Mouse (Mus musculus) CH12.LX (cell line): ENCODE measurements around the gene Tmem151b. TPM values are rescaled to one million over a fixed set of nuclear protein-coding genes. Genes with fewer than 3 reads are reported as not detected.

Experiments
- DNase-seq: peaks from one replicate; pipeline ENCODE4 v3.0.0-alpha.2; 2013; ENCODE audit errors: extremely low read depth
- H3K27ac ChIP-seq: 2 replicates; pipeline ENCODE4 v1.5.1; 2012; ENCODE audit warnings: low read depth, mild to moderate bottlenecking, control low read depth, moderate library complexity; ENCODE audit not compliant: insufficient read depth
- H3K27me3 ChIP-seq: replicated peaks from 2 replicates; pipeline ENCODE3; 2012; ENCODE audit warnings: inconsistent platforms
- H3K36me3 ChIP-seq, 2 experiments: replicated peaks in 1 of 2; 2 replicates each; pipeline versions ENCODE3 to v1.6.1; 2012; ENCODE audit warnings: inconsistent platforms in 1 of 2, low read length in 1 of 2, mild to moderate bottlenecking in 1 of 2, mixed read lengths in 1 of 2, moderate library complexity in 1 of 2; ENCODE audit not compliant: control insufficient read depth in 1 of 2, insufficient read depth in 1 of 2
- H3K4me1 ChIP-seq, 2 experiments: 2 replicates each; pipeline ENCODE4 v1.6.1; 2012; ENCODE audit warnings: inconsistent platforms in 1 of 2, moderate library complexity in 1 of 2; ENCODE audit not compliant: insufficient read depth in 2 of 2, control insufficient read depth in 1 of 2
- H3K4me2 ChIP-seq: 2 replicates; pipeline ENCODE4 v1.6.1; 2012; ENCODE audit warnings: low read depth, mild to moderate bottlenecking, control low read depth; ENCODE audit not compliant: poor library complexity, insufficient read depth, severe bottlenecking
- H3K4me3 ChIP-seq, 3 experiments: fragments of 150-350 bp in 1 of 3; sonication (generic) in 1 of 3; replicated peaks in 1 of 3; 2 replicates each; pipeline versions ENCODE3 to v1.5.1; 2011 to 2012; ENCODE audit warnings: low read depth in 2 of 3, low read length in 2 of 3, mild to moderate bottlenecking in 2 of 3, moderate library complexity in 2 of 3, control low read depth in 1 of 3, improper control_type of control experiment in 1 of 3, inconsistent platforms in 1 of 3, mixed read lengths in 1 of 3; ENCODE audit not compliant: poor library complexity in 1 of 3
- H3K79me2 ChIP-seq: replicated peaks from 2 replicates; pipeline ENCODE4 v1.6.1; 2012; ENCODE audit warnings: mild to moderate bottlenecking, moderate library complexity; ENCODE audit not compliant: control insufficient read depth, poor library complexity, insufficient read depth, severe bottlenecking; ENCODE audit errors: extremely low read depth
- H3K9ac ChIP-seq: 2 replicates; pipeline ENCODE4 v1.6.1; 2012; ENCODE audit warnings: low read depth, mild to moderate bottlenecking, control low read depth, moderate library complexity; ENCODE audit not compliant: insufficient read depth
- H3K9me3 ChIP-seq: replicated peaks from 2 replicates; pipeline ENCODE3; 2012; ENCODE audit warnings: low read length, inconsistent platforms, mixed read lengths
- CTCF ChIP-seq, 2 experiments: IDR thresholded peaks in 1 of 2; conservative IDR thresholded peaks in 1 of 2; 2 replicates each; pipeline ENCODE4 v1.5.1; 2011 to 2012; ENCODE audit warnings: low read depth in 2 of 2, low read length in 2 of 2, improper control_type of control experiment in 1 of 2, inconsistent platforms in 1 of 2, mild to moderate bottlenecking in 1 of 2, moderate library complexity in 1 of 2
- E2F4 ChIP-seq: IDR thresholded peaks from 2 replicates; pipeline ENCODE4 v1.6.1; 2011; ENCODE audit warnings: low read depth, low read length, improper control_type of control experiment; ENCODE audit not compliant: insufficient replicate concordance
- ELF1 ChIP-seq: IDR thresholded peaks from 2 replicates; pipeline ENCODE4 v1.6.1; 2014; ENCODE audit warnings: low read depth, mild to moderate bottlenecking, inconsistent platforms, low read length, improper control_type of control experiment
- ETS1 ChIP-seq: conservative IDR thresholded peaks from 2 replicates; pipeline ENCODE4 v1.6.1; 2012; ENCODE audit warnings: low read depth, mild to moderate bottlenecking, inconsistent platforms, low read length, improper control_type of control experiment, moderate library complexity
- IRF4 ChIP-seq: IDR thresholded peaks from 2 replicates; pipeline ENCODE4 v1.6.1; 2014; ENCODE audit warnings: low read depth, mild to moderate bottlenecking, inconsistent platforms, low read length, improper control_type of control experiment
- JUND ChIP-seq: conservative IDR thresholded peaks from 2 replicates; pipeline ENCODE4 v1.6.1; 2011; ENCODE audit warnings: low read depth, low read length, improper control_type of control experiment
- MAFK ChIP-seq: IDR thresholded peaks from 2 replicates; pipeline ENCODE4 v1.6.1; 2011; ENCODE audit warnings: low read length, improper control_type of control experiment; ENCODE audit not compliant: insufficient replicate concordance
- NELFE ChIP-seq: IDR thresholded peaks from 2 replicates; pipeline ENCODE4 v1.6.1; 2011; ENCODE audit warnings: low read depth, low read length, improper control_type of control experiment
- PAX5 ChIP-seq: IDR thresholded peaks from 2 replicates; pipeline ENCODE4 v1.6.1; 2012; ENCODE audit warnings: low read length, inconsistent platforms, mixed read lengths
- POLR2AphosphoS2 ChIP-seq: IDR thresholded peaks from 2 replicates; pipeline ENCODE4 v1.6.1; 2011; ENCODE audit warnings: low read depth, low read length, improper control_type of control experiment
- RAD21 ChIP-seq: IDR thresholded peaks from 2 replicates; pipeline ENCODE4 v1.6.1; 2011; ENCODE audit warnings: low read depth, mild to moderate bottlenecking, low read length, improper control_type of control experiment, moderate library complexity
- RCOR1 ChIP-seq: conservative IDR thresholded peaks from 2 replicates; pipeline ENCODE4 v1.6.1; 2012; ENCODE audit warnings: low read depth, mild to moderate bottlenecking, inconsistent platforms, low read length, improper control_type of control experiment
- SMC3 ChIP-seq: IDR thresholded peaks from 2 replicates; pipeline ENCODE4 v1.6.1; 2011; ENCODE audit warnings: low read depth, low read length, improper control_type of control experiment
- UBTF ChIP-seq: IDR thresholded peaks from 2 replicates; pipeline ENCODE4 v1.6.1; 2012; ENCODE audit warnings: low read depth, mild to moderate bottlenecking, inconsistent platforms, low read length, improper control_type of control experiment, moderate library complexity
- USF1 ChIP-seq: IDR thresholded peaks from 2 replicates; pipeline ENCODE4 v1.6.1; 2014; ENCODE audit warnings: low read depth, mild to moderate bottlenecking, inconsistent platforms, low read length, improper control_type of control experiment
- ZNF384 ChIP-seq: IDR thresholded peaks from 2 replicates; pipeline ENCODE4 v1.6.1; 2012; ENCODE audit warnings: low read depth, low read length, improper control_type of control experiment, inconsistent platforms
- dilution Hi-C: fragments of 300-500 bp; cut with MboI; formaldehyde crosslinking; loops from 2 replicates; pipeline ENCODE4 v1.14.3; 2020; ENCODE audit warnings: low sequenced_read_pairs; ENCODE audit not compliant: extremely low pct_unique_long_range_greater_than_20kb, extremely low pct_ligation_motif_present
- in situ Hi-C: fragments of 300-500 bp; cut with MboI; formaldehyde crosslinking; loops from 3 replicates; pipeline ENCODE4 v1.14.3; 2019; ENCODE audit warnings: low sequenced_read_pairs, low pct_ligation_motif_present, low pct_unique_long_range_greater_than_20kb, mixed read lengths
- polyA plus RNA-seq: library from polyadenylated mRNA; unstranded; fragments of >175 nt; gene quantifications from 2 replicates; pipeline ENCODE4 v1.2.1, GENCODE M21; 2012; ENCODE audit warnings: low read depth; ENCODE audit not compliant: insufficient read length
- total RNA-seq, 2 experiments: library from RNA; depleted of rRNA; stranded (reverse); fragments of 300-350 nt in 1 of 2; fragments of >200 nt in 1 of 2; gene quantifications; 2 replicates each; pipeline ENCODE4 v1.2.3; 2012 to 2014

Gene Tmem151b
- total and polyA plus RNA-seq, 3 experiments, result 0.12 to 0.53 (median 0.42) TPM

- TF ChIP-seq NELFE (peak; percentile 72; the same call in 1 of the 2 replicates), ETS1 (no peak), CTCF (conservative IDR thresholded peaks at IDR 0.05 in 1 of 2, IDR thresholded peaks at IDR 0.05 in 1 of 2; ENCODE audit: low read depth in 2 of 2, low read length in 2 of 2) (peak; percentile 26 to 98; a peak in 2 of 4 replicates), JUND (peak; percentile 56), PAX5 (no peak)
- TF ChIP-seq, all 38 proteins: peak for 10
These were observed 33.4 kb upstream of the Tmem151b start (continued) for GRCm38 (mm10) chr17:45582715-45583355.

- dilution Hi-C loops (no loop called here), in situ Hi-C loops (no loop called here)
- no peak for DNase-seq
- no peaks in the 10 kb centered on the region for H3K79me2 ChIP-seq
- peaks cover 10% of the 10 kb centered on the region for H3K9me3 ChIP-seq
- no peak overlapping the region for H3K4me3 ChIP-seq
- H3K4me1 ChIP-seq, result peaks cover 8 to 51% of the 10 kb centered on the region in 2 experiments
- TF ChIP-seq RCOR1 (no peak), E2F4 (no peak), POLR2AphosphoS2 (no peak), IRF4 (no peak), MAFK (no peak), ZNF384 (no peak), UBTF (no peak), SMC3 (no peak), USF1 (no peak)
- TF ChIP-seq, all 38 proteins: peak for 0
- Histone ChIP-seq H3K9ac (no peak overlapping the region), H3K27me3 (no peaks in the 10 kb centered on the region), H3K36me3 (peaks cover 13 to 31% of the 10 kb centered on the region in 2 experiments), H3K27ac (no peak overlapping the region), H3K4me2 (no peak overlapping the region)
These were observed 32.7 kb upstream of the Tmem151b start for GRCm38 (mm10) chr17:45582188-45582587.

GRCm38 (mm10) chr17:45581567-45581983 is 32.1 kb upstream of the Tmem151b start:
- peak; percentile 82 for DNase-seq

More at GRCm38 (mm10) chr17:45581567-45581983, 32.1 kb upstream of the Tmem151b start:
- H3K79me2 ChIP-seq, result no peaks in the 10 kb centered on the region
- no peak overlapping the region for H3K27ac ChIP-seq
- H3K4me2 ChIP-seq, result no peak overlapping the region
- peaks cover 4% of the 10 kb centered on the region for H3K9me3 ChIP-seq
- no peak overlapping the region for H3K4me3 ChIP-seq
- dilution Hi-C loops (no loop called here), in situ Hi-C loops (no loop called here)
- no peak overlapping the region for H3K9ac ChIP-seq
- H3K36me3 ChIP-seq, result peaks cover 8 to 24% of the 10 kb centered on the region in 2 experiments
- TF ChIP-seq ELF1, result no peak; the same call in 1 of the 2 replicates
- peak; percentile 89 to 96 for TF ChIP-seq CTCF (conservative IDR thresholded peaks at IDR 0.05 in 1 of 2, IDR thresholded peaks at IDR 0.05 in 1 of 2; ENCODE audit: low read depth in 2 of 2, low read length in 2 of 2)
- TF ChIP-seq SMC3, result peak; percentile 75
- no peak for TF ChIP-seq IRF4
- peak; percentile 58 for TF ChIP-seq RAD21
- peaks cover 8 to 51% of the 10 kb centered on the region in 2 experiments for H3K4me1 ChIP-seq
- no peaks in the 10 kb centered on the region for H3K27me3 ChIP-seq
